Mouse (Mus musculus) gastrocnemius, adult 2 months (tissue): ENCODE measurements around the gene Omg. TPM values are rescaled to one million over a fixed set of nuclear protein-coding genes. Genes with fewer than 3 reads are reported as not detected.
A peak's percentile ranks its signal among the peaks of the same experiment; 100 is the strongest.

ENCODE experiments used
- DNase-seq: peaks from one replicate; pipeline ENCODE4 v3.0.0; 2022
- H3K27ac ChIP-seq: fragments of 200-600 bp; 2 replicates; pipeline ENCODE4 v1.8.1; 2022; ENCODE audit warnings: mild to moderate bottlenecking
- H3K4me3 ChIP-seq: fragments of 200-600 bp; 2 replicates; pipeline ENCODE4 v1.8.1; 2022; ENCODE audit warnings: mild to moderate bottlenecking, moderate library complexity
- CTCF ChIP-seq: fragments of 200-600 bp; IDR thresholded peaks from 2 replicates; pipeline ENCODE4 v1.8.1; 2022; ENCODE audit warnings: antibody characterized with exemption, mild to moderate bottlenecking, moderate library complexity
- intact Hi-C: fragments of 180-260 bp; cut with DNase I; formaldehyde crosslinking; loops from one replicate; pipeline ENCODE4 v1.15.1; 2025
- long read RNA-seq, 2 experiments: library from polyadenylated mRNA; stranded (forward); transcript quantifications; one replicate each; pipeline ENCODE4 v2.0.0; 2021
- total RNA-seq, 2 experiments: library from RNA; stranded (reverse); gene quantifications; 2 replicates each; pipeline ENCODE4 v1.2.3; 2021

Omg gene
- total RNA-seq, result not detected
- long read RNA-seq, experiment 1, result 0 reads
- long read RNA-seq, experiment 2, result 0 reads

DNA sequence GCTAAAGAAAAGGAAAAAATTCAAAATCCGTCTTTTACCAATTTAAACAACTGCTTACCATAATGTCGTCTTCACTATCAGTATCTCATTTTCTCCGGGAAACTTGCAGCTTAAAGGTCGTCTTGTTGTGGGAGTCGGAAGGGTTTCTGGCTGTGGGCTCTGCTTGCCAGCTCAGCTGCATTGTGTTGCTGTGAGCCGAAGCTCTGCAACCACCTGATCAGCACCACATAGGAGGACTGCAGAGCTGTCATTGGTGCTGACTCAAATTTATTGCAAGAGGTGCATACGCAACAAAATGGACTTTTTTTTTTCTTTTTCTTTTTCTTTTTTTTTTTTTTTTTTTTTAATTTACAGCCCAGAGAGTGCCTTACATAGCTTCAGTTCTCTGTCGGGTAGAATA, at the start of gene Omg:
TSS of gene Omg (minus strand) at position 240 of the 400 bp plus-strand sequence.
- no peak for DNase-seq
- intact Hi-C loops, result no loop called here
- Histone ChIP-seq H3K27ac (no peak within 1 kb of the TSS), H3K4me3 (no peak within 1 kb of the TSS)
- TF ChIP-seq CTCF, result no peak

DNA sequence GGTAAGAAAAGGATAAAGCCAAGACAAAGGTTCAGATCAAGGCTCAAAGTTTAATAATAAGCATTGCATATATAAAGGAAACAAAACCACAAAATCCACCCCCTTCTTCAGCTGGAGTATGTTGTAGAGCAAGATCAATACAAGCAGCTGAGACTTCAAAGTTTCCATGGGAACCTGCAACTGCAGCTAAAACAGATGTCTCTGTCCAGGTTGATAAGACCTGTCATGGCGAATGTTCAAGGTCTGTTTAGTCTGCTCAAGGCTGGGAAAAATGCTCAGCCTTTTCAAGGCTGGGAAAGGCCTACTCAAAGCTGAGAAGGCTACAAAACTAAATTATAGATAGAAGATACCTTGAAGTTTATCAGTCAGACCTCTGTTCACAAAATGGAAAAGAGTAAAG, 48.7 kb upstream of the Omg start:
- Histone ChIP-seq H3K27ac (no peak overlapping the region), H3K4me3 (no peak overlapping the region)
- TF ChIP-seq CTCF, result no peak
- intact Hi-C loops, result no loop called here
- DNase-seq, result no peak

DNA sequence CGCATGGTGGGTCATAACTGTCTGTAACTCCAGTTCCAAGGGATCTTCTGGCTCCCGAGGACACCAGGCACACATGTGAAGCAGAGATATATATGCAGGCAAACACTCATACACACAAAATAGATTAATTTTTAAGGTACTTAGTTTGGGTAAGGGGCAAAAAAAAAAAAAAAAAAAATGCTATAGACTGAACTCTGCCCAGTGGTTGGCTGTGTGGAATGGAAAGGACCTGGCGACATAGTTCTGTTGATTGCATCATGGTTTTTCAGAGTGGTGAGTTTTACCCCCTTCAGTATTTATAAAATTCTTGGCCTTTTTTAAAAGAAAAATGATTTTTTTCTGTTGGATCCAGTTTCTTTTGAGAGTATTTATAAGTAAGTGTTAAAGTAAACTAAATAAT, 32.4 kb upstream of the Omg start:
- no peak for DNase-seq
- Histone ChIP-seq H3K27ac (no peak overlapping the region), H3K4me3 (no peak overlapping the region)
- intact Hi-C loops, result no loop called here
- no peak for TF ChIP-seq CTCF

DNA sequence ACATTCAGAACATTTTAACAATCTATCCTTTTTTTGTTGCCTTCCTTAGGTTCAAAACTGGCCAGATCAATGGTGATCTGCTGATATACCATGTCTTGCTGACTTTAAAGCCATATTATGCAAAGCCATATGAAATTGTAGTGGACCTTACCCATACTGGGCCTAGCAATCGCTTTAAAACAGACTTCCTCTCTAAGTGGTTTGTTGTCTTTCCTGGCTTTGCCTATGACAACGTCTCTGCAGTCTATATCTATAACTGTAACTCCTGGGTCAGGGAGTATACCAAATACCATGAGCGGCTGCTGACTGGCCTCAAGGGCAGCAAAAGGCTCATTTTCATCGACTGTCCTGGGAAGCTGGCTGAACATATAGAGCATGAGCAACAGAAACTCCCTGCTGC, 31.7 kb upstream of the Omg start:
- intact Hi-C loops, result no loop called here
- Histone ChIP-seq H3K4me3 (no peak overlapping the region), H3K27ac (no peak overlapping the region)
- no peak for TF ChIP-seq CTCF
- DNase-seq, result no peak

DNA sequence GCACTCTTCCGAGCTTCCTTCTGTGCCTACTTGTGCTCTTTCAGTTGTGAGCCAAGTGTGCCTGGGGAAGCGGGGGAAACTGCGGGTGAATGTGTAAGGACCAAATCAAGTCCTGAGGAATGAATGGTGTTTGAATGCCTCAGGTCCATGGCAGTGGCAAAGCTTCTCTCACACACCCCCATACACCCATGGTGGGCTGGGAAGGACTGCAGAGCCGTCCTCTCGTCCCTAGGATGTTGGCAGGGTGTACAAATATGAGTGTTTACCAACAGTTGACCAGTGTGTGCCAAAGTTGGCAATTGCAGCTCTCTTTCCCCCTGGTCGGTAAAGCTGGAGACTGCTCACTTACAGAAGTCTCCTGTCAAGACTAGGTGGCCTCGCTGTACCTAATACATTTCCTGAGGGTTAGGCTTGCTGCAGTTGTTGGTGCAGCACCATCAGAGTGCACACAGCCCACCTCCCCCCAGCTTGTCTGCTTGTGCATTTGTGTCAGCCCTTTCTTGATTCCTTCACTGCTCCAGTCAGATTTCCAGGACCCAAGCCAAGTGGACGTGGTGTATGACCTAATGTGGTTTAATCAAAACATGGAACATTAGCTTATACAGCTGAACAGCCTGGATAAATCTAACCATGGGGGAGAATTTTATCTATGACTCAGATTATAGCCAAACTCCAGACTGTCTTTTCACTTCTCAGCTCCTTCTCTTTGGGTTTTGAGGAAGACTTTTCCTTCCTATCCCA, 30.2 kb upstream of the Omg start:
- H3K27ac ChIP-seq, result peak overlapping the region; percentile 32; the same call in 1 of the 2 replicates
- TF ChIP-seq CTCF, result no peak
- no peak overlapping the region for H3K4me3 ChIP-seq
- intact Hi-C loops, result no loop called here
- DNase-seq, result peak; percentile 58

DNA sequence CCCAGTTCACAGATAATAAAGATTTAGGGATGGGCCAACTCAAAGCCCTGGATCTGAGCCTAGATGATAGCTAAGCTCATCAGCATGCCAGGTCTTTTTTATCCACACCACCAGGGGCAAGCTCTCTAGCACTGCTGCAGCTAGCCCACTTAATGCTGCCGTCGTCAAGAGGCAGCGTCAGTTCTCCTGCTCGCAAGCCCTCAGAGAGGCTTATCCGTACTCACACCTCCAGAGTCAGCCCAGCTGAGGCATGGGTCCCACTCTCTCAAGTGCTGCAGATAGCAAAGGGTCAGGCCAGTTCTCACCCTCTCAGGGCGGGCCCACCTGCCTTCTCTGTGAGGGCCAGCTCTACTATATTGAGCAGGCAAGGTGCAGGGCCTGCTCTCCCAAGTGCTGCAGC, 29.4 kb upstream of the Omg start:
- no peak for TF ChIP-seq CTCF
- Histone ChIP-seq H3K4me3 (no peak overlapping the region), H3K27ac (no peak overlapping the region)
- intact Hi-C loops, result no loop called here
- no peak for DNase-seq

DNA sequence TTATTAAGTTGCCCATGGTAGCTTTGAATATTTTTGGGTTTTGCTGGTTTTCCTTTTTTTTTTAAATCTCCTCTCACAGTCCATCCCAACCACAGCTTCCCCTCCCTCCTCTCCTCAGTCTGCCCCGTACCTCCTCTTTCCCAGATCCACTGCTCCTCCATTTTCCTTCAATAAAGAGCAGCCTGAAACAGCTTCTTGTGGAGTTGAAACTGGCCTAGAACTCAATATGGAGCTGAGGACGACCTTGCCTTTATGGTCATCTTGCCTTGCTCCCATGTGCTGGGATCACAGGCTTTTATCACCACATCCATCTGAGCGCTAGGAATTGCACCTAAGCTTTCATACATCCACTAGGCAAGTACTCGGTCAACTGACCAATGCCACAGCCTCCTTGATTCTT, 27.6 kb upstream of the Omg start:
- H3K27ac ChIP-seq, result peak overlapping the region; percentile 92; the same call in 1 of the 2 replicates
- intact Hi-C loops, result no loop called here
- DNase-seq, result no peak
- TF ChIP-seq CTCF, result no peak
- H3K4me3 ChIP-seq, result no peak overlapping the region

DNA sequence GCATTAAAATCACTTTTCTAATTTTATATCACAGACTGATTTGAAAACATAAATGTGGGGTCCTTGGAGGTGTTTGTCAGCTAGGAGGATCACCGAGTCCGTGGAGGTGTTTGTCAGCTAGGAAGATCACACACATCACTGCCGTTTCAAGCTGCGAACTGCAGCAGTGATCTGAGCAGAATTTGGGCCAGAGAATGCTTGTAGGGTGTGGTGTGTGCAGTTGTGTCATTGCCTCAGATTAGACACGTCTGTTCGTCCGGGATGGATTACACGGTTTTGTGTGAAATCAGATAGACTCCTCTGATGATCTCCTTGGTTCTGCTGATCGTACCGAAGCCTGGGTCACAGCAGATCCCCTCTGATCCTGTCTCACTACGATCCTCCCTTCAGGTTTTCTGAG, 26.9 kb upstream of the Omg start:
- intact Hi-C loops, result no loop called here
- no peak for TF ChIP-seq CTCF
- Histone ChIP-seq H3K27ac (peak overlapping the region; percentile 92), H3K4me3 (peak overlapping the region; percentile 61)
- peak; percentile 34 for DNase-seq

DNA sequence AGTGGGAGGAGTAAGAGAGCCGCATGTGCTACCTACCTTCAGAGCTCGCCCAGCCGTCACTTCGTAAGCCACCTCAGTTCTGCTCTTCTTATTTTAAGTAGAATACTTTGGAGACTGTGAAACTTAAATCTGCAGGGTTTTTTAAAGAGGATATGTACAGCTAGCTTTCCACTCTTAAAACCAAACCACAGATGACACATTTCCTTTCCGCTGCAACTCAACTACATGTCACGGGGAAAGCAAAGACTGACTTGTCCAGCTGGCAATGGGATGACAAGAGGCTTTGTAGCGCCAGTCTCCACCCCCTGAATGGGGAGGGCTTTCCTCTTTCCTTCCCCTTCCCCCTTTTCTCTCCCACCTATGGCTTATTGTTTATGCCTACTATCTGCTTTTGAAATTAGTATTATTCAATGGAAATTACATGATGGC, 26.5 kb upstream of the Omg start, which contains the start of the genes Evi2 and Evi2a:
TSS of gene Evi2 (minus strand) at position 257 of the 429 bp plus-strand sequence.
TSS of gene Evi2a (minus strand) at position 277 of the 429 bp plus-strand sequence.
- Histone ChIP-seq H3K4me3 (peak within 1 kb of the TSS; percentile 61), H3K27ac (peak within 1 kb of the TSS; percentile 92)
- peak; percentile 65 for DNase-seq
- no peak for TF ChIP-seq CTCF
- intact Hi-C loops, result no loop called here

DNA sequence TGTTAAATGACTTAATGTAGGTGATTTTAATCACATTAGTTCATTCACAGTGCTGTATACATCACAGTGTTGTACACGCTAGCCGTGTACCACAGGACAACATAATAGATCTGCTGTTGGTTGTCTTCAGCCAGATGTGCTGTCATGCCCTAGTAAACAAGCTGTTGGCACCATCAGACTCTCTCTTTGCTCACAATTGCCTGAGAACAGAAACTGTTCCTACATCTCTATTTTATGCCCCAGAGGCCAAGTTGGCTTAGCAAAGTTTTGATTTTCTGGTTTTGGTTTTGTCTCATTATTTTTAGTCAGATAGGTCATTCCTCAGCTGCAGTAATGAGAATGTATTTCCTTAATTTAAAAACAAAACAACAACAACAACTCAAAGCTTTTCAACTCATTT, 25.9 kb upstream of the Omg start:
- intact Hi-C loops, result loop anchor here (5.0 kb wide), 1 partner anchor 37 kb away; no protein-coding TSS in a partner anchor
- DNase-seq, result no peak
- no peak for TF ChIP-seq CTCF
- H3K4me3 ChIP-seq, result peak overlapping the region; percentile 61
- peak overlapping the region; percentile 92 for H3K27ac ChIP-seq

DNA sequence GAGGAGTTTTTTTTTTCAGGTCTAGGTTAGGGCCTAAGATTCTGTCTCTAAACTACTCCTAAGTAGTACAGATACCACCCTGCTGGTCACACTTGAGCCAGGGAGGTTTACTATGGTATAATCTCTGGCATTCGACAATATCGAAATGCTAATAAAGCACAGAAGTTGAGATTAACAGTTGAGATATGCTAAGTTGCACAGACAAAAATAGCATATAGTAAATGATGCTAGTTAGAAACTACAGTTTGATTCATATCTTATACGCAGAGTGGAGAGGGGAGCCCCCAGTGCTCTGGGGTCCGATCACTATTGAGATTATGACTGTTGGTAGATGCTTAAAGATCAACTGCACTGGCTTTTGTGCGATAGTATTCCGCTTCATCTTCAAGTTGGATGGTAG, 25.3 kb upstream of the Omg start:
- intact Hi-C loops, result loop anchor here (5.0 kb wide), 1 partner anchor 37 kb away; no protein-coding TSS in a partner anchor
- peak overlapping the region; percentile 92 for H3K27ac ChIP-seq
- TF ChIP-seq CTCF, result no peak
- DNase-seq, result no peak
- peak overlapping the region; percentile 61 for H3K4me3 ChIP-seq

DNA sequence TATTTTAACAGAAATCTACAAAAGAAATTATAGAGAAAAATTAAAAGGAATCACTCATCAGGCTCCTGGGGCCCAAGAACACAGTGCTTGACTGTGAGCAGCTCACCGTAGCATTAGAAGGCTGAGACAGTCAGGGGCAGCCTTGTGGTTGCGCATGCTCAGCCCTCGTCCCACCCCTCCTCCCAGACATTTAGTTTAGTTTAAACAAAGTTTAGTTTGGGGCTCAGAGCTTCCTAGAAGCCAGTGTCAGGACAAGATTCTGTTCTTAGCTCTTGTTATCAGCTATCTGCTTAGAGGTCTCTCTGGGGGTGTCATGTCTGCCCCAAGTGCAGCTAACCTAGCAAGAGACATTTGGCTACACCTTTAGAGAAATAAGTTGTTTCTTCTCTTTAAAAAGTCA, 24.7 kb upstream of the Omg start:
- intact Hi-C loops, result loop anchor here (5.0 kb wide), 1 partner anchor 36 kb away; no protein-coding TSS in a partner anchor
- no peak for DNase-seq
- TF ChIP-seq CTCF, result no peak
- Histone ChIP-seq H3K4me3 (peak overlapping the region; percentile 61), H3K27ac (peak overlapping the region; percentile 92)

DNA sequence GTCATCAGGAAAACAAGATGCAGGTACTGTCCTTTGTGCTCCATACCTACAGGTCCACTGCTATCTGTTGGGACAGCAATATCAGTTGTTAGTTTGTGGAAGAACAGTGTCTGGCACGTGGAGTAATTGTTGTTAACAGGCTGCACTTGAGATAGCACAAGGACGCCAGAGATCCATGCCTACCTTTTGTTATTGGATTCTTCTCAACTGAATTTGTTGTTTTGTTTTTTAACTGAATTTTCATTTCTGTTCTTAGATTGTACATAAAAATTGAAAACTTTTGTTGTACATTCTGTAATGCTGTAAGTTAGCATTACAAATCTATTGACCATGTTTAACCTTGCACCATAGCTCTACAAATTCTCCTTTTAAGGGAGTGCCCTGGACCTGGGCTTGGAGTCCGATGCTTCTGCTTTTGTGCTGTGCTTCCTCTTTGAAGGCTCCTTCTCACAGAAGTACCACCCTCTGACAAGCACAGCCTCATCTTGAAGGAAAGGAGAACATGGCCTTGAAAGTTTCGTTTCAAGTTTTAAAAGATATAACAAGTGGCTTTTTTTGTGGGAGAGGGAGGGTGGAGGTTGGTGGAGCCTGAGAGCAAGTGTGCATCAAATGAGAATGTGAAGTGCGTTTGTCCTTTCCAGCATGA, 24.0 kb upstream of the Omg start:
- H3K27ac ChIP-seq, result peak overlapping the region; percentile 92
- peak overlapping the region; percentile 61 for H3K4me3 ChIP-seq

More for the DNA sequence above, 24.0 kb upstream of the Omg start:
- intact Hi-C loops, result loop anchor here (5.0 kb wide), 1 partner anchor 36 kb away; no protein-coding TSS in a partner anchor
- TF ChIP-seq CTCF, result no peak
- no peak for DNase-seq
